Mouse (Mus musculus) myocyte (in vitro differentiated cells): Measurements from ENCODE around the gene Gm3591. TPM values are rescaled to one million over a fixed set of nuclear protein-coding genes. Genes with fewer than 3 reads are reported as not detected.
"Not testable (repeated sequence)": the region's sequence is repeated elsewhere in the genome, so short reads cannot be mapped to it uniquely, and the experiment has no call there.

ENCODE experiments used
- H3K27me3 ChIP-seq: one replicate; pipeline ENCODE4 v1.6.1; 2011; ENCODE audit not compliant: control insufficient read depth, insufficient read depth, insufficient read length
- H3K36me3 ChIP-seq: one replicate; pipeline ENCODE4 v1.6.1; 2011; ENCODE audit not compliant: control insufficient read depth, insufficient read depth
- H3K4me2 ChIP-seq: one replicate; pipeline ENCODE4 v1.6.1; 2011; ENCODE audit warnings: low read depth, control low read depth
- H3K4me3 ChIP-seq: one replicate; pipeline ENCODE4 v1.5.1; 2011; ENCODE audit warnings: mild to moderate bottlenecking, control low read depth, moderate library complexity
- H3K79me2 ChIP-seq: one replicate; pipeline ENCODE4 v1.6.1; 2011; ENCODE audit not compliant: control insufficient read depth, insufficient read depth
- H3ac ChIP-seq: one replicate; pipeline ENCODE4 v1.6.1; 2011; ENCODE audit not compliant: control insufficient read depth, insufficient read length
- polyA plus RNA-seq: library from polyadenylated mRNA; unstranded; fragments of >200 nt; fragmentation: generic; extraction: Trizol; gene quantifications from one replicate; pipeline ENCODE4 v1.2.1, GENCODE M21; 2012; ENCODE audit warnings: missing spikeins

The Gm3591 gene
- not detected for polyA plus RNA-seq

DNA sequence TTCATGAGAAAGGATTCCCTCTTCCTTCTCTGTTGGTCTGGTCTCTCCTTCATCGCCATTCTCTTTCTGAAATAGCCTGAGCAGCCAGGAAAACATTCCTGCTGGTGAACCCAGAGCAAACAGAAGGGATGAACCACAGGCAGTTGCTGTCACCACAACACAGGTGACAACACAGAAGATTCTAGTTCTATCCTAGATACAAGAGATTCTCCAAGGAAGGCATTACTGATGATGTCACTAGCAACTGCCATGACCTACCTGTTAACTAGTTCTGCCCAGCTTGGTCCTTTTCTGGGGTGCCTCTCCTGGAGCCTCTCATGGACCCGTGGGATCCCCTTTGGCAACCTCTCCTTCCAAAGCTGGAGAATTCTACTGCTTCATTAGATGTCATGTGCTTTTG lies at the start of gene Gm3591:
Gene Gm3591, minus strand, starts transcription at position 101 of the 400 bp plus-strand sequence.
- H3K4me2 ChIP-seq, H3K79me2 ChIP-seq, H3ac ChIP-seq, H3K27me3 ChIP-seq, H3K4me3 ChIP-seq, H3K36me3 ChIP-seq: not testable (repeated sequence)

GRCm38 (mm10) chr14:6444511-6444910 lies 32.2 kb upstream of the Gm3591 start, which contains the start of gene Gm3594:
Gene Gm3594, minus strand, starts transcription at chr14:6444611.
- not testable (repeated sequence) for H3K27me3 ChIP-seq, H3K4me2 ChIP-seq, H3K4me3 ChIP-seq, H3K79me2 ChIP-seq, H3ac ChIP-seq, H3K36me3 ChIP-seq

DNA sequence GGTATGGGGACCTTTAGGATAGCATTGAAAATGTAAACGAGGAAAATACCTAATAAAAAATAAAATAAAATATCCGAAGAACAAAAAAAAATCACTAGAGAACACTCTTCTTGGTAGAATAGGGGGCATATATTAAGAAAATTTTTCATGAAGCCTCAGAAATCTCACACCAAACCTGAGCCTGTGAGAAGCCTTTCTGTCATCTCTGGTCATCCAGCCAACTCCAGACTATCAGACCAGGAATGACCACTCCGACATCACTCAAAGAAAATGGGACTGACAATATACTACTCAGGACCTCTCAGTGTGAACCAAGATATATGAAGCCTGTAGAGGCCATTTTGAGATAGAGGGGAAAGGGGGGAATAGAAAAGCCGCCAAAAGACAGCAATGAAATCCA lies 28.5 kb upstream of the Gm3591 start:
- H3K4me3 ChIP-seq, H3K27me3 ChIP-seq, H3K4me2 ChIP-seq, H3ac ChIP-seq, H3K36me3 ChIP-seq, H3K79me2 ChIP-seq: not testable (repeated sequence)

DNA sequence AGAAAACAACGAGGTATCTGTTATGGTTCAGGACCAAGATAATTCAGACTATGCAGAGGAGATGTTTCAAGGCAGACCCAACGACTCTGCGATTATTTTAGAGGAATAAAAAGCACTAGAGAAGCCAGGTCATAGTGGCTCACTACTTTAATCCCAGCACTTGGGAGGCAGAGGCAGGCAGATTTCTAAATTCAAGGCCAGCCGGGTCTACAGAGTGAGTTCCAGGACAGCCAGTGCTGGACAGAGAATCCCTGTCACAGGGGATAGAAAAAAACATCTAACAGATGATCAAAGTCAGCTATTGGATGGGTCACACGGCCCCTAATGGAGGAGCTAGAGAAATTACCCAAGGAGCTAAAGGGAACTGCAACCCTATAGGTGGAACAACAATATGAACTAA lies 27.9 kb upstream of the Gm3591 start:
- not testable (repeated sequence) for H3K27me3 ChIP-seq, H3ac ChIP-seq, H3K4me3 ChIP-seq, H3K36me3 ChIP-seq, H3K79me2 ChIP-seq, H3K4me2 ChIP-seq

- not testable (repeated sequence) for H3K27me3 ChIP-seq, H3K36me3 ChIP-seq, H3K4me3 ChIP-seq, H3K79me2 ChIP-seq, H3K4me2 ChIP-seq, H3ac ChIP-seq
These were observed 14.5 kb upstream of the Gm3591 start for GRCm38 (mm10) chr14:6426766-6427165.

GRCm38 (mm10) chr14:6426353-6426752 lies 14.1 kb upstream of the Gm3591 start:
- not testable (repeated sequence) for H3K4me2 ChIP-seq, H3K79me2 ChIP-seq, H3K27me3 ChIP-seq, H3K4me3 ChIP-seq, H3ac ChIP-seq, H3K36me3 ChIP-seq

GRCm38 (mm10) chr14:6390219-6390618 lies 22.1 kb downstream of the Gm3591 start, which contains the start of gene Gm16440:
Gene Gm16440, minus strand, starts transcription at chr14:6390319.
- not testable (repeated sequence) for H3K27me3 ChIP-seq, H3K4me2 ChIP-seq, H3K36me3 ChIP-seq

More at GRCm38 (mm10) chr14:6390219-6390618, 22.1 kb downstream of the Gm3591 start, which contains the start of gene Gm16440:
- H3ac ChIP-seq, H3K79me2 ChIP-seq, H3K4me3 ChIP-seq: not testable (repeated sequence)

Other genes starting within 250 kb of the Gm3591 start
- gene Gm21560, start 193.2 kb downstream of the Gm3591 start, polyA plus RNA-seq: not detected
- not detected for gene Gm3411, start 125.2 kb downstream of the Gm3591 start, polyA plus RNA-seq
- gene Gm21103, start 107.6 kb downstream of the Gm3591 start, polyA plus RNA-seq: not detected
- gene Gm3618, start 68.8 kb downstream of the Gm3591 start, polyA plus RNA-seq: not detected
- not detected for gene Gm16440, start 22.2 kb downstream of the Gm3591 start, polyA plus RNA-seq
- gene Gm3594, start 32.1 kb upstream of the Gm3591 start, polyA plus RNA-seq: not detected
- not detected for gene Gm8356, start 124.8 kb upstream of the Gm3591 start, polyA plus RNA-seq
- not detected for gene Gm3629, start 178.1 kb upstream of the Gm3591 start, polyA plus RNA-seq
- not detected for gene Gm3460, start 209.9 kb upstream of the Gm3591 start, polyA plus RNA-seq